Mouse (Mus musculus) heart, embryonic 12.5 days (tissue): ENCODE measurements at regions not wholly inside any gene's neighbourhood (a gene's known extent, or its start where the extent isn't known, plus 50 kb on each side); places are given as distances from the start of the nearest gene placed in this dataset.
"Not testable (repeated sequence)": the region's sequence is repeated elsewhere in the genome, so short reads cannot be mapped to it uniquely, and the experiment has no call there.

ENCODE experiments used
- ATAC-seq: fragments of 200-750 bp; cut with Nextera tagmentation; 2 replicates; pipeline ENCODE4 v1.8.0; 2017; ENCODE audit warnings: moderate TSS enrichment, moderate library complexity; ENCODE audit not compliant: insufficient number of reproducible peaks, low FRiP score
- H3K27ac ChIP-seq: fragments of 300-500 bp; sonication (generic); 2 replicates; pipeline ENCODE4 v1.5.1; 2016; ENCODE audit warnings: mild to moderate bottlenecking, moderate library complexity; ENCODE audit not compliant: poor library complexity, severe bottlenecking
- H3K27me3 ChIP-seq: fragments of 300-500 bp; sonication (generic); replicated peaks from 2 replicates; pipeline ENCODE4 v1.6.1; 2016; ENCODE audit warnings: mild to moderate bottlenecking, moderate library complexity
- H3K36me3 ChIP-seq: fragments of 300-500 bp; sonication (generic); 2 replicates; pipeline ENCODE4 v1.6.1; 2016; ENCODE audit warnings: mild to moderate bottlenecking, moderate library complexity
- H3K4me1 ChIP-seq: fragments of 300-500 bp; sonication (generic); replicated peaks from 2 replicates; pipeline ENCODE4 v1.6.1; 2016; ENCODE audit warnings: mild to moderate bottlenecking
- H3K4me2 ChIP-seq: fragments of 300-500 bp; sonication (generic); 2 replicates; pipeline ENCODE4 v1.6.1; 2016; ENCODE audit warnings: mild to moderate bottlenecking, moderate library complexity
- H3K4me3 ChIP-seq: fragments of 300-500 bp; sonication (generic); 2 replicates; pipeline ENCODE4 v1.5.1; 2016; ENCODE audit warnings: mild to moderate bottlenecking
- H3K9ac ChIP-seq: fragments of 300-500 bp; sonication (generic); 2 replicates; pipeline ENCODE4 v1.6.1; 2016; ENCODE audit warnings: mild to moderate bottlenecking, moderate library complexity
- H3K9me3 ChIP-seq: fragments of 300-500 bp; sonication (generic); replicated peaks from 2 replicates; pipeline ENCODE4 v1.6.1; 2016; ENCODE audit warnings: mild to moderate bottlenecking, moderate library complexity
- WGBS: fragments of 180-500 bp; shearing (Covaris S2); methylation state at CpG from one replicate; pipeline ENCODE4 v1.1.7; 2016; 5-methylcytosine and 5-hydroxymethylcytosine counted together

DNA sequence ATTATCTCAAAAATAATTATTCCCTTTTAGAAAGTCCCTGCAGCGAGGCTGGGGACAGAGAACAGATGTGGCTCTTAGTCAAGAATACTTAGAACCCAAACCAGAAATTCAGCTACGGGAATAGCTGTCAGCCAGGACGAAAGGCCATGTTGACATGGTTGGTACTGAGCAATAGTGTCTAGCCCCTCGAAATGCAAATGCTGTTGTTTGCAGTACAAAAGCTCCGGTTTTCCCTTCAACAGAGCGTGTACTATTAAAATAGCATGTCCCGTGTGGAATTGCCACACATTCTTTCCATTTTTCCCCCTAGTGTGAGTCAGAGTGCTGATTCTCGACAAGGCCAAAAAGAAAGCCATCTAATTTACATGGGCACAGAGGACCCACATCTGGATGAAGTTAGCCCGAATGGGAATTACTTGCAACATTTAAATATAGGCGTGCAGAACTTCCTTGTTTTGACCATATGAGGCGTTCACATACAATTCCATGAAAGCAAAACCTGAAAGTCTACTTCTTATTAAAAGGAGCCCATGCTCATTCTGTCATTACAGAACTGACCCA lies 253.7 kb downstream of the Pten start:
- ATAC-seq, result no peak
- no peaks in the 10 kb centered on the region for H3K4me1 ChIP-seq
- no peaks in the 10 kb centered on the region for H3K36me3 ChIP-seq
- no peak overlapping the region for H3K4me3 ChIP-seq
- no peak overlapping the region for H3K4me2 ChIP-seq
- no peaks in the 10 kb centered on the region for H3K9me3 ChIP-seq
- H3K9ac ChIP-seq, result no peak overlapping the region
- H3K27me3 ChIP-seq, result no peaks in the 10 kb centered on the region
- 83% methylated on average over 11 of the region's 11 CpGs for WGBS
- H3K27ac ChIP-seq, result no peak overlapping the region

GRCm38 (mm10) chr19:33014879-33015278 lies 257.6 kb downstream of the Pten start:
- H3K36me3 ChIP-seq, H3K9ac ChIP-seq, H3K4me2 ChIP-seq, H3K4me1 ChIP-seq, H3K9me3 ChIP-seq, H3K27me3 ChIP-seq, H3K4me3 ChIP-seq, H3K27ac ChIP-seq, ATAC-seq: not testable (repeated sequence)
- WGBS, result 82% methylated on average over 9 of the region's 9 CpGs

DNA sequence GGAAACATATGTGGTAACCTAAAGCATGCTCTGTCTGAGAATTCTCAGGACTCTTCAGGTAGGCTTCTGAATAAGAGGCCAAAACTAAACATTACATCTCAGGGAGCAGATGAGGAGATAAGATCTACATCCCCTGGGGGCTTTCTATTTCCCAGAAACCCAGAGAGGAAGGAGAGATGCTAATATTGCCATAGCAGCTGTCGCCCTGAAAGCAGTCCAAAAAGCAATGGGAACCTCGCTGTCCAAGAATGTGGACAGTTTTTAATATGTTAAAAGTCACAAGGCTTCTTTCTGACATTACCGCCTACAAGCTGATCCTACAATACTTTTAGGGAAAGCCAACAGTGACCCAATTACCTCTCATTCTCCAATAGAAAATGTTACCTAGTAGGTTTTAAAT lies 263.9 kb downstream of the Pten start:
- Histone ChIP-seq H3K36me3 (no peaks in the 10 kb centered on the region), H3K4me1 (no peaks in the 10 kb centered on the region), H3K27ac (no peak overlapping the region), H3K4me3 (no peak overlapping the region), H3K9ac (no peak overlapping the region), H3K27me3 (no peaks in the 10 kb centered on the region), H3K9me3 (0 out of 2 replicates have a peak, but pooled peaks cover 2% of the 10 kb centered on the region), H3K4me2 (no peak overlapping the region)
- 87% methylated on average over 3 of the region's 3 CpGs for WGBS
- no peak for ATAC-seq

GRCm38 (mm10) chr19:33022839-33023428 lies 265.6 kb downstream of the Pten start:
- Histone ChIP-seq H3K4me2 (no peak overlapping the region), H3K9me3 (0 out of 2 replicates have a peak, but pooled peaks cover 2% of the 10 kb centered on the region), H3K27me3 (no peaks in the 10 kb centered on the region), H3K4me1 (no peaks in the 10 kb centered on the region), H3K36me3 (no peaks in the 10 kb centered on the region), H3K27ac (no peak overlapping the region), H3K9ac (no peak overlapping the region), H3K4me3 (no peak overlapping the region)
- WGBS, result 71% methylated on average over 2 of the region's 2 CpGs
- no peak for ATAC-seq

DNA sequence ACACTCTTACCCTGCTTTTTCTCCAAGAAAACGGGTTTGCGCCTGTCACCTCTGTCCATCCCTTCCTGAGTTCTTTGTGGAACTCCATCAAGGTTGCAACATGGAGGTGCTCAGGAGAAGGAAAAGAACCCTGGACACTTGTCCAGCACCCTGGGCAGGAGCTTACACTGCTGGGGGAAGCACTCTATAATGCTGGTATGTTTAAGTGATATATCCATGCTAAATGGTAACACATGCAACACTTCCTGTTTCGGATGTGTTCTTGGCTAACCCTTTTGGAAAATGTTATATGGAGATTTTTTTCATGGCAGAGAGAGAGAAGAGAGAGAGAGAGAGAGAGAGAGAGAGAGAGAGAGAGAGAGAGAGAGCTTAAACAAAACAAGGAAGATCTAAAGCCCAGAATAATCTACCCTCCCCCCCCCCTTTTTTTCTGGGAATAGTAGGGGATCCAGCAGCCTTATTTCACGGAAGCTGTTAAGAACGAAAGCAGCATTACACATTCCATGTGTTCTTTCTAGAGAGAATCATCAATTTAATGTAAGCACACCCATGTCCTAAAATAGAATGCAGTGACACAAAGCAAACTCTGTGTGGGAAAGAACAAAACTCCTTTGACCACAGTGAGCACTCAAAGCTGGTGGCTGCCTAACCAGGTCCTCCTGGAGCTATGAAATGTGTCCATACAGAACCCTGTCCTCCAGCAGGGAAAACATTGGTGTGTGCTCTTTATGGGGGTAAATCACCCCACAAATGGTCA lies 272.6 kb downstream of the Pten start:
- WGBS, result 72% methylated on average over 5 of the region's 5 CpGs
- Histone ChIP-seq H3K27me3 (no peaks in the 10 kb centered on the region), H3K4me3 (no peak overlapping the region), H3K9me3 (no peaks in the 10 kb centered on the region), H3K36me3 (no peaks in the 10 kb centered on the region), H3K4me1 (no peaks in the 10 kb centered on the region), H3K9ac (no peak overlapping the region), H3K4me2 (no peak overlapping the region), H3K27ac (no peak overlapping the region)
- ATAC-seq, result no peak

- H3K9me3 ChIP-seq, result no peaks in the 10 kb centered on the region
- 41% methylated on average over 5 of the region's 5 CpGs for WGBS
These were observed 283.2 kb downstream of the Pten start for GRCm38 (mm10) chr19:33040512-33040911.

GRCm38 (mm10) chr19:33040991-33041390 lies 283.7 kb downstream of the Pten start:
- Histone ChIP-seq H3K4me2 (no peak overlapping the region), H3K4me3 (no peak overlapping the region), H3K27me3 (no peaks in the 10 kb centered on the region), H3K4me1 (peaks cover 7% of the 10 kb centered on the region; the same call in 1 of the 2 replicates), H3K27ac (no peak overlapping the region), H3K36me3 (no peaks in the 10 kb centered on the region), H3K9ac (no peak overlapping the region), H3K9me3 (no peaks in the 10 kb centered on the region)
- ATAC-seq, result no peak
- WGBS, result 59% methylated on average over 6 of the region's 6 CpGs

More at GRCm38 (mm10) chr19:33040512-33040911, 283.2 kb downstream of the Pten start:
- no peak overlapping the region for H3K9ac ChIP-seq
- H3K36me3 ChIP-seq, result no peaks in the 10 kb centered on the region
- ATAC-seq, result no peak
- H3K27ac ChIP-seq, result no peak overlapping the region
- no peak overlapping the region for H3K4me3 ChIP-seq
- H3K27me3 ChIP-seq, result no peaks in the 10 kb centered on the region
- no peak overlapping the region for H3K4me2 ChIP-seq
- peaks cover 7% of the 10 kb centered on the region; the same call in 1 of the 2 replicates for H3K4me1 ChIP-seq

GRCm38 (mm10) chr19:33042760-33043159 lies 285.5 kb downstream of the Pten start:
- no peak for ATAC-seq

DNA sequence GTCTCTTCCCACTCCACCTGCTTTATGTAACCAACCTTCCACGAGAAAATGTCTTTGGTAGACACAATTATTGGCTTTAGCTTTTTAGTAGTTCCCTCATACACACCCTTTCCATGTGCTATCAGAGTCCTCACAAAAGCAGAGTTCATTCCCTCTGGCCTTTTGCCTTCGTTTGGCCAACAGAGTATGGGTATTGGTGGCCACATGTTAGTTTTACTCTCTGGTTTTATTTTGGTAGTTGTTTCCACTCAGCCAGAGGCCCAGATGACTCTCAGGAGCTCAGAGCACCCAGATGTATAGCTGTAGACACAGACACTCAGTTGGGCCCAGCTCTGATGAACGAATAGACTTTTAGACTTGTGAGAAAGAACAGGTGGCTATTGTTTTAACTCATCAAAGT lies 286.4 kb downstream of the Pten start:
- no peaks in the 10 kb centered on the region for H3K27me3 ChIP-seq
- 69% methylated on average over 3 of the region's 3 CpGs for WGBS
- H3K4me2 ChIP-seq, result no peak overlapping the region
- no peak overlapping the region for H3K9ac ChIP-seq
- H3K4me1 ChIP-seq, result peaks cover 3% of the 10 kb centered on the region; the same call in 1 of the 2 replicates
- no peak overlapping the region for H3K4me3 ChIP-seq
- no peak for ATAC-seq
- H3K36me3 ChIP-seq, result no peaks in the 10 kb centered on the region
- no peak overlapping the region for H3K27ac ChIP-seq
- H3K9me3 ChIP-seq, result no peaks in the 10 kb centered on the region

More at GRCm38 (mm10) chr19:33042760-33043159, 285.5 kb downstream of the Pten start:
- H3K4me2 ChIP-seq, result no peak overlapping the region
- no peak overlapping the region for H3K27ac ChIP-seq
- H3K36me3 ChIP-seq, result no peaks in the 10 kb centered on the region
- H3K4me1 ChIP-seq, result peaks cover 3% of the 10 kb centered on the region; the same call in 1 of the 2 replicates
- H3K27me3 ChIP-seq, result no peaks in the 10 kb centered on the region
- H3K4me3 ChIP-seq, result no peak overlapping the region
- no peaks in the 10 kb centered on the region for H3K9me3 ChIP-seq
- 77% methylated on average over 2 of the region's 2 CpGs for WGBS
- no peak overlapping the region for H3K9ac ChIP-seq

GRCm38 (mm10) chr19:33048754-33049442 lies 291.6 kb downstream of the Pten start:
- no peak overlapping the region for H3K9ac ChIP-seq
- ATAC-seq, result no peak
- WGBS, result 69% methylated on average over 9 of the region's 9 CpGs
- no peaks in the 10 kb centered on the region for H3K36me3 ChIP-seq
- no peaks in the 10 kb centered on the region for H3K27me3 ChIP-seq
- no peak overlapping the region for H3K4me2 ChIP-seq
- no peak overlapping the region for H3K27ac ChIP-seq
- H3K4me3 ChIP-seq, result no peak overlapping the region
- H3K9me3 ChIP-seq, result no peaks in the 10 kb centered on the region
- H3K4me1 ChIP-seq, result no peaks in the 10 kb centered on the region
